8 mouse cellular contexts compared by ENCODE assay signal in genomic region chr5:23431070-23431864, GRCm38 (mm10). TPM values are rescaled to one million over a fixed set of nuclear protein-coding genes. Genes with fewer than 3 reads are reported as not detected.
DNase-seq lines count a peak whose midpoint lies in the region; ATAC-seq and TF ChIP-seq lines count a peak whose summit lies in the region.

No protein-coding gene starts in this region.

- intact Hi-C loops in heart, postnatal 10 days (cut with DNase I) = no loop called here

- TF ChIP-seq CTCF in G1E (IDR thresholded peaks at IDR 0.05; ENCODE audit: low read depth, low read length) = no peak

- H3K9me3 ChIP-seq in heart, embryonic 13.5 days = no peaks in the 10 kb centered on the region
- no peaks in the 10 kb centered on the region for H3K9me3 ChIP-seq in G1E (replicated peaks)
- no peaks in the 10 kb centered on the region for H3K9me3 ChIP-seq in hindbrain, embryonic 12.5 days (replicated peaks)
- H3K9me3 ChIP-seq in midbrain, embryonic 12.5 days = no peaks in the 10 kb centered on the region

- no peak for ATAC-seq in heart, embryonic 13.5 days (ENCODE audit: extremely low read depth, insufficient number of reproducible peaks, low FRiP score, low TSS enrichment)
- no peak for ATAC-seq in G1E (ENCODE audit: extremely low read depth, insufficient number of reproducible peaks, low FRiP score, poor library complexity, severe bottlenecking)
- no peak for ATAC-seq in hindbrain, embryonic 12.5 days (ENCODE audit: low FRiP score)
- ATAC-seq in midbrain, embryonic 12.5 days (ENCODE audit: low FRiP score, low read depth) = no peak

- DNase-seq in heart, postnatal 10 days = no peak
- no peak for DNase-seq in G1E (ENCODE audit: low spot score)
- no peak for DNase-seq in testis, postnatal 10 days (ENCODE audit: low spot score)
- DNase-seq in left cerebral cortex, adult 18-20 months (ENCODE audit: low spot score in 2 of 2) = no peak
- no peak for DNase-seq in ovary, postnatal 10 days (ENCODE audit: low spot score)

- peaks cover 11% of the 10 kb centered on the region for H3K36me3 ChIP-seq in heart, embryonic 13.5 days
- H3K36me3 ChIP-seq in G1E (replicated peaks) = peaks cover 14% of the 10 kb centered on the region
- H3K36me3 ChIP-seq in hindbrain, embryonic 12.5 days = peaks cover 4% of the 10 kb centered on the region; the same call in 1 of the 2 replicates
- H3K36me3 ChIP-seq in midbrain, embryonic 12.5 days = no peaks in the 10 kb centered on the region

- peak overlapping the region; percentile 100 for H3K4me3 ChIP-seq in heart, embryonic 13.5 days
- H3K4me3 ChIP-seq in G1E (ENCODE audit: low read depth, low read length) = peak overlapping the region; percentile 94; the same call in 1 of the 2 replicates
- H3K4me3 ChIP-seq in hindbrain, embryonic 12.5 days = peak overlapping the region; percentile 96
- peak overlapping the region; percentile 80 for H3K4me3 ChIP-seq in midbrain, embryonic 12.5 days

- peak overlapping the region; percentile 68 for H3K9ac ChIP-seq in heart, embryonic 13.5 days
- peak overlapping the region; percentile 59 for H3K9ac ChIP-seq in hindbrain, embryonic 12.5 days
- peak overlapping the region; percentile 60 for H3K9ac ChIP-seq in midbrain, embryonic 12.5 days (replicated peaks)

- peaks cover 48% of the 10 kb centered on the region for H3K4me1 ChIP-seq in heart, embryonic 13.5 days
- H3K4me1 ChIP-seq in G1E (ENCODE audit: insufficient read depth, low read depth, low read length) = peaks cover 41% of the 10 kb centered on the region
- H3K4me1 ChIP-seq in hindbrain, embryonic 12.5 days = peaks cover 30% of the 10 kb centered on the region
- H3K4me1 ChIP-seq in midbrain, embryonic 12.5 days = peaks cover 27% of the 10 kb centered on the region

- 6% methylated on average over 10 of the region's 10 CpGs for whole genome bisulfite sequencing in heart, embryonic 13.5 days
- 31% methylated on average over 10 of the region's 10 CpGs for WGBS in hindbrain, embryonic 12.5 days
- 22% methylated on average over 10 of the region's 10 CpGs for WGBS in midbrain, embryonic 12.5 days

- peak overlapping the region; percentile 61 for H3K27ac ChIP-seq in heart, embryonic 13.5 days (replicated peaks)
- peak overlapping the region; percentile 60 for H3K27ac ChIP-seq in hindbrain, embryonic 12.5 days
- peak overlapping the region; percentile 68 for H3K27ac ChIP-seq in midbrain, embryonic 12.5 days (replicated peaks)

- no peaks in the 10 kb centered on the region for H3K27me3 ChIP-seq in heart, embryonic 13.5 days (replicated peaks)
- no peaks in the 10 kb centered on the region for H3K27me3 ChIP-seq in G1E (ENCODE audit: insufficient read depth, low read length)
- H3K27me3 ChIP-seq in hindbrain, embryonic 12.5 days = no peaks in the 10 kb centered on the region
- H3K27me3 ChIP-seq in midbrain, embryonic 12.5 days = no peaks in the 10 kb centered on the region

- peak overlapping the region; percentile 93 for H3K4me2 ChIP-seq in heart, embryonic 13.5 days
- peak overlapping the region; percentile 79 for H3K4me2 ChIP-seq in hindbrain, embryonic 12.5 days (replicated peaks)
- peak overlapping the region; percentile 78 for H3K4me2 ChIP-seq in midbrain, embryonic 12.5 days (replicated peaks)

RNA-seq across cellular contexts. Expression of gene Kmt2e, which starts 3.0 kb away (rescaled TPM):
- polyA plus RNA-seq in heart, embryonic 13.5 days (2015; fragmentation: Nextera tagmentation; extraction: Ambion mirVana) = 61.7 and 64.4 TPM in 2 replicates
- total RNA-seq in heart, postnatal 10 days (2021) = 10 to 100 TPM; 57.9 to 66.5 TPM
- total RNA-seq in G1E (2014; fragmentation: Nextera tagmentation) = 220 and 262 TPM in 2 replicates
- total RNA-seq in G1E (2017) = 35.8 and 40.7 TPM in 2 replicates
- 7.6 and 8.0 TPM in 2 replicates for polyA plus RNA-seq in G1E (2012)
- 145 and 152 TPM in 2 replicates for polyA plus RNA-seq in hindbrain, embryonic 12.5 days (2016; fragmentation: Nextera tagmentation; extraction: Ambion mirVana)
- polyA plus RNA-seq in midbrain, embryonic 12.5 days (2016; fragmentation: Nextera tagmentation; extraction: Ambion mirVana) = 143 and 144 TPM in 2 replicates
- total RNA-seq in left cerebral cortex, adult 18-20 months (2021) = 10 to 100 TPM; 92.8 to 98.6 TPM
